Mouse (Mus musculus) CH12.LX (cell line): ENCODE measurements around the gene Otop3. TPM values are rescaled to one million over a fixed set of nuclear protein-coding genes. Genes with fewer than 3 reads are reported as not detected.

Experiments
- DNase-seq: peaks from one replicate; pipeline ENCODE4 v3.0.0-alpha.2; 2013; ENCODE audit errors: extremely low read depth
- H3K27ac ChIP-seq: 2 replicates; pipeline ENCODE4 v1.5.1; 2012; ENCODE audit warnings: low read depth, mild to moderate bottlenecking, control low read depth, moderate library complexity; ENCODE audit not compliant: insufficient read depth
- H3K27me3 ChIP-seq: replicated peaks from 2 replicates; pipeline ENCODE3; 2012; ENCODE audit warnings: inconsistent platforms
- H3K36me3 ChIP-seq, 2 experiments: replicated peaks in 1 of 2; 2 replicates each; pipeline versions ENCODE3 to v1.6.1; 2012; ENCODE audit warnings: inconsistent platforms in 1 of 2, low read length in 1 of 2, mild to moderate bottlenecking in 1 of 2, mixed read lengths in 1 of 2, moderate library complexity in 1 of 2; ENCODE audit not compliant: control insufficient read depth in 1 of 2, insufficient read depth in 1 of 2
- H3K4me1 ChIP-seq, 2 experiments: 2 replicates each; pipeline ENCODE4 v1.6.1; 2012; ENCODE audit warnings: inconsistent platforms in 1 of 2, moderate library complexity in 1 of 2; ENCODE audit not compliant: insufficient read depth in 2 of 2, control insufficient read depth in 1 of 2
- H3K4me2 ChIP-seq: 2 replicates; pipeline ENCODE4 v1.6.1; 2012; ENCODE audit warnings: low read depth, mild to moderate bottlenecking, control low read depth; ENCODE audit not compliant: poor library complexity, insufficient read depth, severe bottlenecking
- H3K4me3 ChIP-seq, 3 experiments: fragments of 150-350 bp in 1 of 3; sonication (generic) in 1 of 3; replicated peaks in 1 of 3; 2 replicates each; pipeline versions ENCODE3 to v1.5.1; 2011 to 2012; ENCODE audit warnings: low read depth in 2 of 3, low read length in 2 of 3, mild to moderate bottlenecking in 2 of 3, moderate library complexity in 2 of 3, control low read depth in 1 of 3, improper control_type of control experiment in 1 of 3, inconsistent platforms in 1 of 3, mixed read lengths in 1 of 3; ENCODE audit not compliant: poor library complexity in 1 of 3
- H3K79me2 ChIP-seq: replicated peaks from 2 replicates; pipeline ENCODE4 v1.6.1; 2012; ENCODE audit warnings: mild to moderate bottlenecking, moderate library complexity; ENCODE audit not compliant: control insufficient read depth, poor library complexity, insufficient read depth, severe bottlenecking; ENCODE audit errors: extremely low read depth
- H3K9ac ChIP-seq: 2 replicates; pipeline ENCODE4 v1.6.1; 2012; ENCODE audit warnings: low read depth, mild to moderate bottlenecking, control low read depth, moderate library complexity; ENCODE audit not compliant: insufficient read depth
- H3K9me3 ChIP-seq: replicated peaks from 2 replicates; pipeline ENCODE3; 2012; ENCODE audit warnings: low read length, inconsistent platforms, mixed read lengths
- BHLHE40 ChIP-seq: IDR thresholded peaks from 2 replicates; pipeline ENCODE4 v1.6.1; 2011; ENCODE audit warnings: mild to moderate bottlenecking, low read depth, low read length, improper control_type of control experiment
- CHD1 ChIP-seq: IDR thresholded peaks from 2 replicates; pipeline ENCODE4 v1.6.1; 2012; ENCODE audit warnings: low read depth, low read length, improper control_type of control experiment, inconsistent platforms
- CTCF ChIP-seq, 2 experiments: IDR thresholded peaks in 1 of 2; conservative IDR thresholded peaks in 1 of 2; 2 replicates each; pipeline ENCODE4 v1.5.1; 2011 to 2012; ENCODE audit warnings: low read depth in 2 of 2, low read length in 2 of 2, improper control_type of control experiment in 1 of 2, inconsistent platforms in 1 of 2, mild to moderate bottlenecking in 1 of 2, moderate library complexity in 1 of 2
- EP300 ChIP-seq: IDR thresholded peaks from 2 replicates; pipeline ENCODE4 v1.6.1; 2011; ENCODE audit warnings: low read length, improper control_type of control experiment
- ETS1 ChIP-seq: conservative IDR thresholded peaks from 2 replicates; pipeline ENCODE4 v1.6.1; 2012; ENCODE audit warnings: low read depth, mild to moderate bottlenecking, inconsistent platforms, low read length, improper control_type of control experiment, moderate library complexity
- MAZ ChIP-seq: IDR thresholded peaks from 2 replicates; pipeline ENCODE4 v1.6.1; 2012; ENCODE audit warnings: low read depth, mild to moderate bottlenecking, inconsistent platforms, low read length, improper control_type of control experiment, moderate library complexity
- MEF2A ChIP-seq: IDR thresholded peaks from 2 replicates; pipeline ENCODE4 v1.6.1; 2014; ENCODE audit warnings: low read depth, mild to moderate bottlenecking, inconsistent platforms, low read length, improper control_type of control experiment, borderline replicate concordance
- MXI1 ChIP-seq: IDR thresholded peaks from 2 replicates; pipeline ENCODE4 v1.6.1; 2011; ENCODE audit warnings: mild to moderate bottlenecking, low read depth, low read length, improper control_type of control experiment
- NRF1 ChIP-seq: IDR thresholded peaks from 2 replicates; pipeline ENCODE4 v1.6.1; 2014; ENCODE audit warnings: low read depth, mild to moderate bottlenecking, inconsistent platforms, low read length, improper control_type of control experiment, moderate library complexity
- POLR2AphosphoS2 ChIP-seq: IDR thresholded peaks from 2 replicates; pipeline ENCODE4 v1.6.1; 2011; ENCODE audit warnings: low read depth, low read length, improper control_type of control experiment
- RCOR1 ChIP-seq: conservative IDR thresholded peaks from 2 replicates; pipeline ENCODE4 v1.6.1; 2012; ENCODE audit warnings: low read depth, mild to moderate bottlenecking, inconsistent platforms, low read length, improper control_type of control experiment
- SIN3A ChIP-seq: IDR thresholded peaks from 2 replicates; pipeline ENCODE4 v1.6.1; 2012; ENCODE audit warnings: low read length, improper control_type of control experiment, inconsistent platforms
- UBTF ChIP-seq: IDR thresholded peaks from 2 replicates; pipeline ENCODE4 v1.6.1; 2012; ENCODE audit warnings: low read depth, mild to moderate bottlenecking, inconsistent platforms, low read length, improper control_type of control experiment, moderate library complexity
- USF2 ChIP-seq: conservative IDR thresholded peaks from 2 replicates; pipeline ENCODE4 v1.6.1; 2011; ENCODE audit warnings: low read depth, low read length, improper control_type of control experiment
- ZNF384 ChIP-seq: IDR thresholded peaks from 2 replicates; pipeline ENCODE4 v1.6.1; 2012; ENCODE audit warnings: low read depth, low read length, improper control_type of control experiment, inconsistent platforms
- dilution Hi-C: fragments of 300-500 bp; cut with MboI; formaldehyde crosslinking; loops from 2 replicates; pipeline ENCODE4 v1.14.3; 2020; ENCODE audit warnings: low sequenced_read_pairs; ENCODE audit not compliant: extremely low pct_unique_long_range_greater_than_20kb, extremely low pct_ligation_motif_present
- in situ Hi-C: fragments of 300-500 bp; cut with MboI; formaldehyde crosslinking; loops from 3 replicates; pipeline ENCODE4 v1.14.3; 2019; ENCODE audit warnings: low sequenced_read_pairs, low pct_ligation_motif_present, low pct_unique_long_range_greater_than_20kb, mixed read lengths
- polyA plus RNA-seq: library from polyadenylated mRNA; unstranded; fragments of >175 nt; gene quantifications from 2 replicates; pipeline ENCODE4 v1.2.1, GENCODE M21; 2012; ENCODE audit warnings: low read depth; ENCODE audit not compliant: insufficient read length
- total RNA-seq, 2 experiments: library from RNA; depleted of rRNA; stranded (reverse); fragments of 300-350 nt in 1 of 2; fragments of >200 nt in 1 of 2; gene quantifications; 2 replicates each; pipeline ENCODE4 v1.2.3; 2012 to 2014

Otop3 gene
- total and polyA plus RNA-seq, 3 experiments: not detected

DNA sequence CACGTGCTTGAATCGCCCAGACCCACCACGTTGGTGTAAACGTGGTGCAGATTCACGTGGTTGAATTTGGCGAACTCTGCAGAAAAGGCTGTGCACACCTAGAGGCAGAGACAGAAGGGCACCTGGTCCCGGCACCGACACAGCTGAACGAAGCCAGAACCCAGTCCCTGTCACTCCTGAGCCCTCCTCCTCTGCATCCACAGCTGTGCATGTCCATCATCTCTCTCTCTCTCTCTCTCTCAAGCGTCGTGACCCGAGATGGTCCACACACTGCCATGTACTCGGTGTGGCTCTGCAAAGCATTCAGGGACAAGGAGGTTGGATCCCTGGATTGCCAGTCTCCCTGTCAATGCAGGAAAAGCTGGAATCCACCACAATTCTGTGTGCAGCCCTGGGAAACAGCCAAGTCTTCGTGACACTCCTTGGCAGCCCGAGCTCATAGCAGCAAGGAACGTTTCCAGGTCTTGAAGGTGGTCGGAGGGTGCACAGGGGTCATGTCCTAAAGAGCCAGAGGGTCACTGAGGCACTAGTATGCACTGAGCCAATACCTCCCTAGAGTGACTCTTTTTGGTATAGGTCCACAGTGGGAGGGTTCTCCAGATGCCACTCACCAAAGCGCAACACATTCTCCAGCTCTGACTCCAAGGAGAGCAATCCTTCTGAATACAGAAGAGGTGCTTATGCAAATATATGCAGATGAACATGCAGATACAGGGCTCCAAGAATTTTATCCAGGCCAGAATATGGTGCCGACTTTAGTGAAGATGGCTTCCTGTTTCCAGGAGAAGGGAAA lies 48.1 kb upstream of the Otop3 start:
- DNase-seq: no peak
- H3K27ac ChIP-seq: no peak overlapping the region
- peaks cover 6% of the 10 kb centered on the region for H3K27me3 ChIP-seq
- no peak for TF ChIP-seq RCOR1
- no peak for TF ChIP-seq CHD1
- no peak for TF ChIP-seq NRF1
- no peak for TF ChIP-seq POLR2AphosphoS2
- no peak for TF ChIP-seq UBTF
- no peak for TF ChIP-seq MXI1
- in situ Hi-C loops: no loop called here
- dilution Hi-C loops: no loop called here
- H3K9ac ChIP-seq: no peak overlapping the region
- no peaks in the 10 kb centered on the region for H3K79me2 ChIP-seq
- no peak overlapping the region for H3K4me3 ChIP-seq
- peaks cover 0 to 4% of the 10 kb centered on the region in 2 experiments for H3K36me3 ChIP-seq
- no peaks in the 10 kb centered on the region for H3K9me3 ChIP-seq
- no peak overlapping the region for H3K4me2 ChIP-seq
- peaks cover 0 to 6% of the 10 kb centered on the region in 2 experiments; a peak in 2 of 4 replicates for H3K4me1 ChIP-seq

GRCm38 (mm10) chr11:115287386-115287785 lies 47.1 kb upstream of the Otop3 start:
- DNase-seq: peak; percentile 38
- Histone ChIP-seq H3K27me3 (peaks cover 16% of the 10 kb centered on the region), H3K9me3 (no peaks in the 10 kb centered on the region), H3K4me3 (no peak overlapping the region), H3K4me1 (peaks cover 0 to 6% of the 10 kb centered on the region in 2 experiments; a peak in 2 of 4 replicates), H3K4me2 (no peak overlapping the region), H3K79me2 (no peaks in the 10 kb centered on the region), H3K27ac (no peak overlapping the region), H3K9ac (no peak overlapping the region), H3K36me3 (peaks cover 0 to 4% of the 10 kb centered on the region in 2 experiments)
- no peak for TF ChIP-seq USF2
- no peak for TF ChIP-seq SIN3A
- no peak for TF ChIP-seq POLR2AphosphoS2
- TF ChIP-seq ZNF384: no peak
- no peak for TF ChIP-seq BHLHE40
- TF ChIP-seq MAZ: no peak
- TF ChIP-seq CTCF (conservative IDR thresholded peaks at IDR 0.05 in 1 of 2, IDR thresholded peaks at IDR 0.05 in 1 of 2; ENCODE audit: low read depth in 2 of 2, low read length in 2 of 2): no peak
- TF ChIP-seq MEF2A: no peak
- TF ChIP-seq ETS1: no peak
- no peak for TF ChIP-seq MXI1
- no peak for TF ChIP-seq NRF1
- no peak for TF ChIP-seq EP300
- in situ Hi-C loops (no loop called here), dilution Hi-C loops (no loop called here)
